Mouse (Mus musculus): Measurements from ENCODE around the gene Fdx1l.

The Fdx1l gene

GRCm38 (mm10) chr9:21073044-21073840 is at the start of gene Fdx1l, which contains the start of gene Gm49373:
TSS of gene Fdx1l (minus strand) at chr9:21073614.
TSS of gene Gm49373 (minus strand) at chr9:21073096.
- in situ Hi-C loops (cut with MboI, MseI), result no loop called here

- in situ Hi-C loops (cut with MboI, MseI), result no loop called here
These were observed 48.1 kb upstream of the Fdx1l start for GRCm38 (mm10) chr9:21121483-21121882.

GRCm38 (mm10) chr9:21117073-21117472 is 43.7 kb upstream of the Fdx1l start:
- in situ Hi-C loops (cut with MboI, MseI), result no loop called here

GRCm38 (mm10) chr9:21115105-21115504 is 41.7 kb upstream of the Fdx1l start:
- in situ Hi-C loops (cut with MboI, MseI), result no loop called here

- in situ Hi-C loops (cut with MboI, MseI), result no loop called here
These were observed 40.8 kb upstream of the Fdx1l start for GRCm38 (mm10) chr9:21114190-21114589.

GRCm38 (mm10) chr9:21113751-21114150 is 40.3 kb upstream of the Fdx1l start:
- in situ Hi-C loops (cut with MboI, MseI), result no loop called here

GRCm38 (mm10) chr9:21107607-21108237 is 34.3 kb upstream of the Fdx1l start:
- in situ Hi-C loops (cut with MboI, MseI), result no loop called here

GRCm38 (mm10) chr9:21105760-21106564 is 32.5 kb upstream of the Fdx1l start:
- in situ Hi-C loops (cut with MboI, MseI), result no loop called here

- in situ Hi-C loops (cut with MboI, MseI), result no loop called here
These were observed 31.4 kb upstream of the Fdx1l start for GRCm38 (mm10) chr9:21104814-21105213.

- in situ Hi-C loops (cut with MboI, MseI), result no loop called here
These were observed 28.7 kb upstream of the Fdx1l start for GRCm38 (mm10) chr9:21102076-21102475.

GRCm38 (mm10) chr9:21100447-21101161 is 27.2 kb upstream of the Fdx1l start:
- in situ Hi-C loops (cut with MboI, MseI), result no loop called here

- in situ Hi-C loops (cut with MboI, MseI), result no loop called here
These were observed 24.4 kb upstream of the Fdx1l start for GRCm38 (mm10) chr9:21097793-21098192.

- in situ Hi-C loops (cut with MboI, MseI), result no loop called here
These were observed 22.5 kb upstream of the Fdx1l start for GRCm38 (mm10) chr9:21095958-21096357.

GRCm38 (mm10) chr9:21093423-21093822 is 20.0 kb upstream of the Fdx1l start:
- in situ Hi-C loops (cut with MboI, MseI), result loop anchor here (5.0 kb wide), 1 partner anchor 34 kb away; no protein-coding TSS in a partner anchor

GRCm38 (mm10) chr9:21091707-21092320 is 18.4 kb upstream of the Fdx1l start, which contains the start of the genes Gm38431 and Raver1:
TSS of gene Gm38431 (minus strand) at chr9:21091997.
TSS of gene Raver1 (minus strand) at chr9:21092008.
- in situ Hi-C loops (cut with MboI, MseI), result loop anchor here (5.0 kb wide), 1 partner anchor 35 kb away; no protein-coding TSS in a partner anchor

GRCm38 (mm10) chr9:21090972-21091706 is 17.7 kb upstream of the Fdx1l start:
- in situ Hi-C loops (cut with MboI, MseI), result loop anchor here (5.0 kb wide), 1 partner anchor 36 kb away; no protein-coding TSS in a partner anchor

GRCm38 (mm10) chr9:21090537-21090936 is 17.1 kb upstream of the Fdx1l start:
- in situ Hi-C loops (cut with MboI, MseI), result loop anchor here (5.0 kb wide), 1 partner anchor 37 kb away; no protein-coding TSS in a partner anchor

- in situ Hi-C loops (cut with MboI, MseI), result no loop called here
These were observed 9.9 kb upstream of the Fdx1l start for GRCm38 (mm10) chr9:21083324-21083723.

- in situ Hi-C loops (cut with MboI, MseI), result no loop called here
These were observed 7.7 kb upstream of the Fdx1l start for GRCm38 (mm10) chr9:21081127-21081526.

GRCm38 (mm10) chr9:21075625-21076024 is 2.2 kb upstream of the Fdx1l start:
- in situ Hi-C loops (cut with MboI, MseI), result no loop called here

Measured in regulatory T cell (primary cell).